ENCODE assay signal across 8 mouse cellular contexts in the genomic region with DNA sequence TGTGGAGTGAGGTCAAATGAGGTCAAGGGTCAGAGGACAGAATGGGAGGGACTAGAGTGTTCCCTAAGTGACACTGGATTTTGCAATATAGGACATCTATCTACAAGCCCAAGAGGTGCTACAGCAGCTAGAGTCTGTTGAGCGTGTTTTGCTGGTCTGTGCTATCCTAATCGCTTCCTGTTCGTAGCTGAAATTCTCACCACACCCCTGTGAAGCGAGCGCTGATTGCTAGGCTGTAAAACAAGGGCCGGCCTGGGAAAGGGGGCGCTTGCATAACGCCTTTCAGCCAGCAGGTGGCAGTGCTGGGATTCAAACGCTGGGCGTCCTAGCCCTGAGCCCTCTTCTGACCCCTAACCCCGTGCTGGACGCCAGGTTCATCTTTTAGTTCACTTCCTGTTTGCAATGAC. TPM values are rescaled to one million over a fixed set of nuclear protein-coding genes. Genes with fewer than 3 reads are reported as not detected.
A peak's percentile ranks its signal among the peaks of the same experiment; 100 is the strongest.
DNase-seq lines count a peak whose midpoint lies in the region; ATAC-seq lines count a peak whose summit lies in the region.

No protein-coding gene starts in this region.

- WGBS in hindbrain, embryonic 14.5 days, result 2% methylated on average over 12 of the region's 12 CpGs

- no peaks in the 10 kb centered on the region for H3K36me3 ChIP-seq in hindbrain, embryonic 14.5 days (replicated peaks; ENCODE audit: control insufficient read depth, insufficient read depth)
- H3K36me3 ChIP-seq in megakaryocyte, embryonic 14.5 days (replicated peaks; ENCODE audit: low read length), result peaks cover 67% of the 10 kb centered on the region

- no peaks in the 10 kb centered on the region for H3K4me1 ChIP-seq in hindbrain, embryonic 14.5 days (replicated peaks; ENCODE audit: control insufficient read depth, insufficient read depth, low read length)
- peaks cover 75% of the 10 kb centered on the region for H3K4me1 ChIP-seq in megakaryocyte, embryonic 14.5 days

- intact Hi-C loops in left cerebral cortex, postnatal 10 days (cut with DNase I), result loop anchor here (10.0 kb wide), 1 partner anchor 593 kb away; no protein-coding TSS in a partner anchor

- peak; percentile 62; the same call in 1 of the 2 replicates for ATAC-seq in hindbrain, embryonic 14.5 days (ENCODE audit: low FRiP score)

- peak; percentile 76 for DNase-seq in T-cell, adult 2 months (ENCODE audit: low spot score)
- DNase-seq in cerebellum, postnatal 14 days, result peak; percentile 80 to 84
- peak; percentile 57 to 69 for DNase-seq in frontal cortex, postnatal 36 days (ENCODE audit: low spot score in 2 of 2)
- peak; percentile 82 for DNase-seq in hindbrain, embryonic 14.5 days (ENCODE audit: low spot score)
- peak; percentile 28 to 74 for DNase-seq in left cerebral cortex, postnatal 10 days (ENCODE audit: extremely low spot score in 1 of 2, low spot score in 2 of 2)
- peak; percentile 63 to 71 for DNase-seq in right cerebral cortex, adult 2 months (ENCODE audit: low spot score in 2 of 2)
- peak; percentile 77 for DNase-seq in urinary bladder, postnatal 14 days (ENCODE audit: low spot score)

- no peak overlapping the region for H3K4me3 ChIP-seq in hindbrain, embryonic 14.5 days (replicated peaks; ENCODE audit: low read length)
- H3K4me3 ChIP-seq in megakaryocyte, embryonic 14.5 days (replicated peaks), result peak overlapping the region; percentile 0

- peak overlapping the region; percentile 30 for H3K4me2 ChIP-seq in hindbrain, embryonic 14.5 days (replicated peaks)

- H3K27me3 ChIP-seq in hindbrain, embryonic 14.5 days (ENCODE audit: control insufficient read depth, insufficient read depth, low read length), result 0 out of 2 replicates have a peak, but pooled peaks cover 4% of the 10 kb centered on the region
- H3K27me3 ChIP-seq in megakaryocyte, embryonic 14.5 days (replicated peaks), result no peaks in the 10 kb centered on the region

- no peaks in the 10 kb centered on the region for H3K9me3 ChIP-seq in hindbrain, embryonic 14.5 days (ENCODE audit: control insufficient read depth, low read length)
- no peaks in the 10 kb centered on the region for H3K9me3 ChIP-seq in megakaryocyte, embryonic 14.5 days

- H3K9ac ChIP-seq in hindbrain, embryonic 14.5 days, result no peak overlapping the region

- H3K27ac ChIP-seq in hindbrain, embryonic 14.5 days, result no peak overlapping the region

RNA-seq across cellular contexts. Expression of a gene that starts 7.9 kb away (rescaled TPM):
- 35.2 and 36.5 TPM in 2 replicates for polyA plus RNA-seq in hindbrain, embryonic 14.5 days (2014; fragmentation: Nextera tagmentation; extraction: Ambion mirVana)
- total RNA-seq in left cerebral cortex, postnatal 10 days (2021), result 10 to 100 TPM; 22.4 to 23.1 TPM
- 254 and 485 TPM in 2 replicates for polyA plus RNA-seq in megakaryocyte, embryonic 14.5 days (2012; ENCODE audit: insufficient read depth, low replicate concordance)

RNA-seq across cellular contexts. Expression of a gene that starts 17.0 kb away (rescaled TPM):
- 0.54 and 0.90 TPM in 2 replicates for polyA plus RNA-seq in hindbrain, embryonic 14.5 days (2014; fragmentation: Nextera tagmentation; extraction: Ambion mirVana)
- total RNA-seq in left cerebral cortex, postnatal 10 days (2021), result not detected
- polyA plus RNA-seq in megakaryocyte, embryonic 14.5 days (2012; ENCODE audit: insufficient read depth, low replicate concordance), result not detected in 2 replicates
